Mouse (Mus musculus) bone marrow macrophage, adult 2 months (primary cell): ENCODE data around the gene Sema4d.

Experiments used
- CTCF ChIP-seq: IDR thresholded peaks from 2 replicates; pipeline ENCODE4 v1.5.1; 2012; ENCODE audit warnings: low read depth, mild to moderate bottlenecking, low read length, moderate library complexity
- POLR2A ChIP-seq: IDR thresholded peaks from 2 replicates; pipeline ENCODE4 v1.6.1; 2012; ENCODE audit warnings: mild to moderate bottlenecking, low read depth, low read length, borderline replicate concordance

- TF ChIP-seq CTCF (no peak), POLR2A (no peak)
Measured at GRCm38 (mm10) chr13:51696481-51696880, 97.1 kb downstream of the Sema4d start.
